In genomic region chr4:141735206-141735560, GRCm38 (mm10) we compare ENCODE assay signal across 9 mouse cellular contexts. TPM values are rescaled to one million over a fixed set of nuclear protein-coding genes. Genes with fewer than 3 reads are reported as not detected.
A peak's percentile ranks its signal among the peaks of the same experiment; 100 is the strongest.
DNase-seq lines count a peak whose midpoint lies in the region; ATAC-seq and TF ChIP-seq lines count a peak whose summit lies in the region.
"Had no signal": no experiment of that assay in that cellular context is flagged by ENCODE, and none has a peak within 500 bp of the region (broad histone marks: within the 10 kb centered on the region; RNA-seq: fewer than 3 reads in every experiment).

No protein-coding gene starts in this region.

- H3K4me1 ChIP-seq in spleen, adult 2 months (ENCODE audit: control insufficient read depth, insufficient read depth, insufficient read length), result no peaks in the 10 kb centered on the region
- H3K4me1 ChIP-seq in limb, embryonic 15.5 days, result peaks cover 11% of the 10 kb centered on the region
- no peaks in the 10 kb centered on the region for H3K4me1 ChIP-seq in stomach, postnatal 0 days (replicated peaks; ENCODE audit: control insufficient read depth, insufficient read depth)

- peak overlapping the region; percentile 70 for H3K4me3 ChIP-seq in gastrocnemius, adult 2 months
- H3K4me3 ChIP-seq in spleen, adult 2 months (ENCODE audit: extremely low read depth, insufficient read depth, insufficient read length), result peak overlapping the region; percentile 39; the same call in 1 of the 2 replicates
- H3K4me3 ChIP-seq in limb, embryonic 15.5 days, result peak overlapping the region; percentile 42
- H3K4me3 ChIP-seq in stomach, postnatal 0 days (ENCODE audit: low read depth, low read length), result peak overlapping the region; percentile 34; the same call in 1 of the 2 replicates

- peak overlapping the region; percentile 86 for H3K27ac ChIP-seq in gastrocnemius, adult 2 months
- H3K27ac ChIP-seq in spleen, adult 2 months (ENCODE audit: insufficient read depth, low read length), result no peak overlapping the region
- peak overlapping the region; percentile 57; the same call in 1 of the 2 replicates for H3K27ac ChIP-seq in limb, embryonic 15.5 days
- H3K27ac ChIP-seq in stomach, postnatal 0 days (replicated peaks), result peak overlapping the region; percentile 71; the same call in 1 of the 2 replicates

- no peaks in the 10 kb centered on the region for H3K27me3 ChIP-seq in spleen, adult 2 months (ENCODE audit: control insufficient read depth, insufficient read depth, low read length)
- no peaks in the 10 kb centered on the region for H3K27me3 ChIP-seq in limb, embryonic 15.5 days
- no peaks in the 10 kb centered on the region for H3K27me3 ChIP-seq in stomach, postnatal 0 days (ENCODE audit: control insufficient read depth, insufficient read depth, low read length)

- H3K9me3 ChIP-seq in limb, embryonic 15.5 days, result no peaks in the 10 kb centered on the region
- no peaks in the 10 kb centered on the region for H3K9me3 ChIP-seq in stomach, postnatal 0 days (ENCODE audit: control insufficient read depth, low read length)

- no peak for TF ChIP-seq EP300 in stomach, postnatal 0 days (optimal IDR thresholded peaks at IDR 0.05)

- DNase-seq in gastrocnemius, adult 2 months, result no peak
- no peak for DNase-seq in gastrocnemius, adult 18-20 months (ENCODE audit: low spot score)
- DNase-seq in spleen, adult 2 months (ENCODE audit: low read depth in 1 of 2, low spot score in 2 of 2), result no peak
- DNase-seq in spleen, postnatal 14 days (ENCODE audit: low spot score in 2 of 2), result no peak
- DNase-seq in stomach, postnatal 0 days (ENCODE audit: low spot score), result no peak
- no peak for DNase-seq in spleen, adult 12 weeks (ENCODE audit: low spot score)
- no peak for DNase-seq in layer of hippocampus, adult 8-10 months (ENCODE audit: low spot score in 2 of 2)

- WGBS in spleen, adult 2 months, result 39% methylated on average over 9 of the region's 9 CpGs
- 27% methylated on average over 9 of the region's 9 CpGs for WGBS in limb, embryonic 15.5 days
- 20% methylated on average over 9 of the region's 9 CpGs for WGBS in stomach, postnatal 0 days

- TF ChIP-seq CTCF in gastrocnemius, adult 2 months (IDR thresholded peaks at IDR 0.05), result no peak
- TF ChIP-seq CTCF in spleen, adult 2 months (IDR thresholded peaks at IDR 0.05; ENCODE audit: extremely low read depth, insufficient read depth, insufficient read length, insufficient replicate concordance), result no peak
- TF ChIP-seq CTCF in stomach, postnatal 0 days (IDR thresholded peaks at IDR 0.05; ENCODE audit: low read depth), result no peak

- peak overlapping the region; percentile 61 for H3K4me2 ChIP-seq in limb, embryonic 15.5 days
- peak overlapping the region; percentile 61 for H3K4me2 ChIP-seq in stomach, postnatal 0 days (replicated peaks; ENCODE audit: low read depth)

- no peak for ATAC-seq in limb, embryonic 15.5 days (ENCODE audit: insufficient number of reproducible peaks, low FRiP score, low TSS enrichment, low read depth)
- peak; percentile 6; the same call in 1 of the 2 replicates for ATAC-seq in stomach, postnatal 0 days (ENCODE audit: low FRiP score, low TSS enrichment)

- no peaks in the 10 kb centered on the region for H3K36me3 ChIP-seq in spleen, adult 2 months (ENCODE audit: control insufficient read depth, insufficient read depth, low read length)
- no peaks in the 10 kb centered on the region for H3K36me3 ChIP-seq in limb, embryonic 15.5 days
- H3K36me3 ChIP-seq in stomach, postnatal 0 days (ENCODE audit: control insufficient read depth, insufficient read depth, low read length), result no peaks in the 10 kb centered on the region

- no peak for TF ChIP-seq POLR2A in spleen, adult 2 months (IDR thresholded peaks at IDR 0.05; ENCODE audit: low read depth, low read length)

- no peak overlapping the region for H3K9ac ChIP-seq in limb, embryonic 15.5 days
- no peak overlapping the region for H3K9ac ChIP-seq in stomach, postnatal 0 days (ENCODE audit: low read length)

- intact Hi-C loops in gastrocnemius, adult 2 months (cut with DNase I), result no loop called here

RNA-seq across cellular contexts. Expression of gene Agmat, which starts 11.3 kb away (rescaled TPM):
- total RNA-seq in gastrocnemius, adult 2 months (2021), result not detected
- not detected for total RNA-seq in gastrocnemius, adult 18-20 months (2021)
- polyA plus RNA-seq in spleen, adult 2 months (2012; rRNA removed), result 0.15 and 0.18 TPM in 2 replicates
- 0.41 TPM in 1 of 2 replicates, not detected in the other for polyA plus RNA-seq in limb, embryonic 15.5 days (2015; fragmentation: Nextera tagmentation; extraction: Ambion mirVana)
- 0.13 and 0.34 TPM in 2 replicates for polyA plus RNA-seq in stomach, postnatal 0 days (2015; fragmentation: Nextera tagmentation; extraction: Ambion mirVana)
- total RNA-seq in layer of hippocampus, adult 8-10 months (2022), result not detected

RNA-seq across cellular contexts. Expression of gene Ddi2, which starts 12.0 kb away (rescaled TPM):
- total RNA-seq in gastrocnemius, adult 2 months (2021), result 10 to 100 TPM; 37.8 to 46.5 TPM
- total RNA-seq in gastrocnemius, adult 18-20 months (2021), result 10 to 100 TPM; 57.5 to 62.5 TPM
- polyA plus RNA-seq in spleen, adult 2 months (2012; rRNA removed), result 8.7 and 15.9 TPM in 2 replicates
- 21.4 and 22.5 TPM in 2 replicates for polyA plus RNA-seq in limb, embryonic 15.5 days (2015; fragmentation: Nextera tagmentation; extraction: Ambion mirVana)
- polyA plus RNA-seq in stomach, postnatal 0 days (2015; fragmentation: Nextera tagmentation; extraction: Ambion mirVana), result 14.4 TPM in 2 replicates
- 10 to 100 TPM; 43.0 to 50.3 (median 46.2) TPM for total RNA-seq in layer of hippocampus, adult 8-10 months (2022)

RNA-seq across cellular contexts. Expression of gene Rsc1a1, which starts 49.8 kb away (rescaled TPM):
- total RNA-seq in gastrocnemius, adult 2 months (2021), result 1 to 10 TPM; 3.8 to 5.6 TPM
- 1 to 10 TPM; 4.1 to 5.2 TPM for total RNA-seq in gastrocnemius, adult 18-20 months (2021)
- polyA plus RNA-seq in spleen, adult 2 months (2012; rRNA removed), result 4.4 and 9.2 TPM in 2 replicates
- 0.45 TPM in 1 of 2 replicates, not detected in the other for polyA plus RNA-seq in limb, embryonic 15.5 days (2015; fragmentation: Nextera tagmentation; extraction: Ambion mirVana)
- polyA plus RNA-seq in stomach, postnatal 0 days (2015; fragmentation: Nextera tagmentation; extraction: Ambion mirVana), result not detected in 2 replicates
- total RNA-seq in layer of hippocampus, adult 8-10 months (2022), result under 1 TPM in 2 of 4 experiments, not detected in 2; 0.43 to 0.47 TPM
- total RNA-seq: adrenal gland, postnatal 4 days had no signal

RNA-seq across cellular contexts. Expression of gene Dnajc16, which starts 55.5 kb away (rescaled TPM):
- 10 to 100 TPM; 12.6 to 12.9 TPM for total RNA-seq in gastrocnemius, adult 2 months (2021)
- total RNA-seq in gastrocnemius, adult 18-20 months (2021), result 10 to 100 TPM; 13.2 to 13.3 TPM
- 6.6 and 8.0 TPM in 2 replicates for polyA plus RNA-seq in spleen, adult 2 months (2012; rRNA removed)
- 3.6 TPM in 2 replicates for polyA plus RNA-seq in limb, embryonic 15.5 days (2015; fragmentation: Nextera tagmentation; extraction: Ambion mirVana)
- 2.9 and 3.1 TPM in 2 replicates for polyA plus RNA-seq in stomach, postnatal 0 days (2015; fragmentation: Nextera tagmentation; extraction: Ambion mirVana)
- total RNA-seq in layer of hippocampus, adult 8-10 months (2022), result 10 to 100 TPM; 42.0 to 51.0 (median 44.1) TPM

RNA-seq across cellular contexts. Expression of gene Casp9, which starts 58.2 kb away (rescaled TPM):
- total RNA-seq in gastrocnemius, adult 2 months (2021), result 1 to 10 TPM; 2.2 to 2.5 TPM
- 1 to 10 TPM; 2.4 TPM for total RNA-seq in gastrocnemius, adult 18-20 months (2021)
- polyA plus RNA-seq in spleen, adult 2 months (2012; rRNA removed), result 18.4 and 25.1 TPM in 2 replicates
- 13.3 and 14.7 TPM in 2 replicates for polyA plus RNA-seq in limb, embryonic 15.5 days (2015; fragmentation: Nextera tagmentation; extraction: Ambion mirVana)
- 9.8 and 10.8 TPM in 2 replicates for polyA plus RNA-seq in stomach, postnatal 0 days (2015; fragmentation: Nextera tagmentation; extraction: Ambion mirVana)
- total RNA-seq in layer of hippocampus, adult 8-10 months (2022), result 10 to 100 TPM; 22.6 to 26.0 (median 25.6) TPM
